In the genomic region with DNA sequence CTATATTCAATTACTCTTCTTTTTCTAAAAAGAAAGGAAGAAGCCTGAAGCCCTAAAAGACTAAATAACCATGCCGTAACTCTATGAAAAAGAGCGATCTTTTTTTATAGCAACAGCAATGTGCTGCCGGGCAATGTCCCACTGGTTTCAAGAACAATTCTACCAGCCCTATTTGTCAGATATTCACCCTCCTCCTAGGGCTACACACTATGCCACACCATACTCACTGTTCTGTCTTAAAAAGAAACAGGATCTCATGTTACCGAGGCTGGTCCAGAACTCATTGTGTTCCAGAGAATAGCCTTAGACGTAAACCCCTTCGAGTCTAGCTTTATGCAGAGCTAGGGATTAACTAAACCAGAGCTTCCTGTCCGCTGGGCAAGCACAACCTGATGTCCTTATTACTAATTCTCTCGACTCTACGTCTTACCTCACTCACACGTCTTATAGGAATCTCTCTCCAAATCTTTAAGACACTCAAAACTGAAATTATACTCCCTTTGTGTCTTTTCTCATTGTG, we compare ENCODE assay signal across 8 mouse cellular contexts. TPM values are rescaled to one million over a fixed set of nuclear protein-coding genes. Genes with fewer than 3 reads are reported as not detected.
DNase-seq lines count a peak whose midpoint lies in the region; ATAC-seq lines count a peak whose summit lies in the region.

No protein-coding gene starts in this region.

- H3K4me1 ChIP-seq in heart, embryonic 13.5 days: peaks cover 27% of the 10 kb centered on the region
- H3K4me1 ChIP-seq in forebrain, embryonic 16.5 days (replicated peaks; ENCODE audit: control insufficient read depth, insufficient read depth, low read length): peaks cover 10% of the 10 kb centered on the region

- DNase-seq in heart, postnatal 4 days: no peak
- DNase-seq in MEL-GATA-1-ER (ENCODE audit: extremely low read depth, low read depth): peak; percentile 49
- DNase-seq in urinary bladder, postnatal 10 days (ENCODE audit: low spot score): no peak
- no peak for DNase-seq in spleen, adult 18-20 months
- no peak for DNase-seq in right cerebral cortex, postnatal 14 days

- WGBS in heart, embryonic 13.5 days: 12% methylated on average over 10 of the region's 10 CpGs
- 3% methylated on average over 10 of the region's 10 CpGs for WGBS in forebrain, embryonic 16.5 days

- peaks cover 14% of the 10 kb centered on the region for H3K9me3 ChIP-seq in heart, embryonic 13.5 days
- H3K9me3 ChIP-seq in forebrain, embryonic 16.5 days (ENCODE audit: control insufficient read depth, low read length): no peaks in the 10 kb centered on the region

- peak overlapping the region; percentile 92 for H3K27ac ChIP-seq in heart, embryonic 13.5 days (replicated peaks)
- no peak overlapping the region for H3K27ac ChIP-seq in forebrain, embryonic 16.5 days (ENCODE audit: low read length)

- peak overlapping the region; percentile 81 for H3K4me2 ChIP-seq in heart, embryonic 13.5 days
- peak overlapping the region; percentile 59 for H3K4me2 ChIP-seq in forebrain, embryonic 16.5 days (ENCODE audit: low read length)

- peaks cover 17% of the 10 kb centered on the region for H3K36me3 ChIP-seq in heart, embryonic 13.5 days
- no peaks in the 10 kb centered on the region for H3K36me3 ChIP-seq in forebrain, embryonic 16.5 days (ENCODE audit: control insufficient read depth, insufficient read depth)

- peak overlapping the region; percentile 83 for H3K4me3 ChIP-seq in heart, embryonic 13.5 days
- peak overlapping the region; percentile 73 for H3K4me3 ChIP-seq in forebrain, embryonic 16.5 days (replicated peaks; ENCODE audit: low read length)

- peak overlapping the region; percentile 90 for H3K9ac ChIP-seq in heart, embryonic 13.5 days
- H3K9ac ChIP-seq in forebrain, embryonic 16.5 days (replicated peaks; ENCODE audit: low read depth, low read length): peak overlapping the region; percentile 79

- no peaks in the 10 kb centered on the region for H3K27me3 ChIP-seq in heart, embryonic 13.5 days (replicated peaks)
- no peaks in the 10 kb centered on the region for H3K27me3 ChIP-seq in forebrain, embryonic 16.5 days (replicated peaks; ENCODE audit: control insufficient read depth, insufficient read depth, low read length)

- no peak for ATAC-seq in heart, embryonic 13.5 days (ENCODE audit: extremely low read depth, insufficient number of reproducible peaks, low FRiP score, low TSS enrichment)
- no peak for ATAC-seq in forebrain, embryonic 16.5 days
- peak; percentile 13; the same call in 1 of the 2 replicates for ATAC-seq in megakaryocyte progenitor cell, adult 5-6 weeks (replicated peaks; ENCODE audit: poor library complexity)

RNA-seq across cellular contexts. Expression of a gene that starts 1.0 kb away (rescaled TPM):
- polyA plus RNA-seq in heart, embryonic 13.5 days (2015; fragmentation: Nextera tagmentation; extraction: Ambion mirVana): 11.4 and 11.5 TPM in 2 replicates
- total RNA-seq in heart, postnatal 4 days (2021): 10 to 100 TPM; 35.7 to 36.0 TPM
- 5.3 and 5.8 TPM in 2 replicates for polyA plus RNA-seq in forebrain, embryonic 16.5 days (2015; fragmentation: Nextera tagmentation; extraction: Ambion mirVana)
- 23.8 and 24.4 TPM in 2 replicates for total RNA-seq in megakaryocyte progenitor cell, adult 5-6 weeks (2015)
- 36.5 and 42.5 TPM in 2 replicates for total RNA-seq in megakaryocyte progenitor cell, adult 5-6 weeks (2017)
